Mouse (Mus musculus) central nervous system, embryonic 11.5 days (tissue): ENCODE data around the gene Ppip5k2. TPM values are rescaled to one million over a fixed set of nuclear protein-coding genes. Genes with fewer than 3 reads are reported as not detected.

Source experiments
- polyA plus RNA-seq: library from polyadenylated mRNA; depleted of rRNA; stranded (reverse); fragments of >200 nt; gene quantifications from 2 replicates; pipeline ENCODE4 v1.2.3, GENCODE M21; 2012; rRNA removed

Ppip5k2 gene
- polyA plus RNA-seq = 23.9 and 40.3 TPM in 2 replicates

DNA sequence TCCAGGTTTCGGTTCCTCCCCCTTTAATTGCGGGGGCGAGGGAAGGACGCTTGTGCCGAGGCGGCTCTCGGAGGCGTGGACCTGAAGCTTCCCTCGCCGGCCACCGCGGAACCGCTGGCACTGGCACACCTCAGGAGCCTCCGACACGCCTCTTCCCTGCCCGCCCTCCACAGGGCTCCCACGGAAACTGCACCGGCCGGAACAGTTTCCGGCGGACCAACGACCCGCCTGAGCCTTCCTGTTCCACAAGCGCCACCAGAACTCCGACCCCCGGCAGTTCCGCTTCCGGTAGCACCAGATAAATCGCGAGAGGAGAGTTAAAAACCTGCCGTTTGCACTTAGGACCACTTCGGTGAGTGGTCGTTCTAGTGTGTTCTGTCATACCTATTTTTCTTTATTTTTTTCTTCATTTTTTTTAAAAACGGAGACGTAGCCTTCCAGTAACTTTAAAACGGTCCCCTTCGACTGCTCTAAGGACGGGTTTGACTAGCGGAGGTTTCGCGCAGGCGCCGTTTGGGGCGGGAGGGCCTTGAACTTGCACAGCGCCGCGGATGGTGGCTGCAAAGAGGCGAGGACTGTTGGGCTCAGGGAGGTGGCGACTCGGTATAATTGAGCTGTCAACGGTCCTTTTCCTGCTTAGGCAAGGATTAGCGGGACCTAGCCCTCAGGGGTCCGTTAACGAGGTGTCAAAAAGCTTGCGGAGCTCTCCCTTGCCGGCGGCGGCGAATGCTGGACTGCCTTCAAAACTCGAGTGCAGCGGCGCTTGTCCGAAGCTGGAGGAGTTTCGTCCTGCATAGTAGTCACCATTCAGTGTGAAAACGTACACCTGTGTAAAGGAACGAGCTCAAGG, at the start of gene Ppip5k2, which contains the start of gene Gin1:
Gene Ppip5k2, minus strand, starts transcription at position 508 of the 850 bp plus-strand sequence.
Gene Gin1, plus strand, starts transcription at position 269 of the 850 bp plus-strand sequence.

DNA sequence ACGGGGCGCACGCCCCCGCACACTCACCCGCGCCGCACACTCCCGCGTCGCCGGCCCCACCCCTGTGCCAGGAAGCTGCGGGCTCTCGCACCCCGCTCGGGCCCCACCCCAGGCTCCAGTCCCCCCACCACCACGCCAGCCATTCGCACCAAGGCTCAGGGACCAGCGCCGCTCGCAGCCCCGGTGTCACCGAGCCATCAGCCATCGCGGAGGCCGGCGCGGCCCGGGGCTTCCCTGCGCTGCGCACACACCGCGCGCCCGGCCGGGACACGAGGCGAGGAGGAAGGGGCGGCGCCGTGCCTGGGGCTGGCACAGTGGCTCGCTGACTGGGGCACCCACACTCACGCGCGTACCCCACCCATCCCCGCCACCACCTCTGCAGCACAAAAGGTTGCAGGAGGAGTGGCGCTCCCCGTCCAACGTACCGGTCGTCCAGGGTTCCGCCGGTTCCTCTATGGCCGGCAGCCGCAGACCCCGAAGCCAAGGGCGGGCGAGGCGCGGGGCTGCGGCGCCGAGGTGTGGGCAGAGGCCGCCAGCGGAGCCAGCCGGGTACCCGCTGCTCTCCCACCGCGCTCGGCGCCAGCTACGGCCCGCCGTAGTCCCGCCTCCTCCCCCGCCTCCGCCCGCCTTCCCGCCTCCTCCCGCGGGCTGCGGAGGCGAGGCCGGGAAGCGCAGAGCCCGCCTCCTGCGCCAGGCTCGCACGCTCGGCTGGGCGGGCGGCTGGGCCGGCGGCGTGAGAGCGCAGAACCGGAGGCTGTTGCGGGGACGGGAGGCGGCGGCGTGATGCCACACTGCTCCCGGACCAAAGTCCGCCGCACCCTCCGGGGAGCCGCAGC, 108.6 kb downstream of the Ppip5k2 start, which contains the start of gene D1Ertd622e:
Gene D1Ertd622e, minus strand, starts transcription at position 669 of the 836 bp plus-strand sequence.

Other genes with a start within 250 kb of the Ppip5k2 start
- gene D1Ertd622e, start 108.3 kb downstream of the Ppip5k2 start, polyA plus RNA-seq = 28.2 and 37.3 TPM in 2 replicates
- gene Gin1, start 239 bp downstream of the Ppip5k2 start, polyA plus RNA-seq = 7.4 and 10.5 TPM in 2 replicates